Mouse (Mus musculus): Measurements from ENCODE around the gene Tapbpl. TPM values are rescaled to one million over a fixed set of nuclear protein-coding genes. Genes with fewer than 3 reads are reported as not detected.

Gene Tapbpl
- polyA plus RNA-seq, 1 experiment: not detected

DNA sequence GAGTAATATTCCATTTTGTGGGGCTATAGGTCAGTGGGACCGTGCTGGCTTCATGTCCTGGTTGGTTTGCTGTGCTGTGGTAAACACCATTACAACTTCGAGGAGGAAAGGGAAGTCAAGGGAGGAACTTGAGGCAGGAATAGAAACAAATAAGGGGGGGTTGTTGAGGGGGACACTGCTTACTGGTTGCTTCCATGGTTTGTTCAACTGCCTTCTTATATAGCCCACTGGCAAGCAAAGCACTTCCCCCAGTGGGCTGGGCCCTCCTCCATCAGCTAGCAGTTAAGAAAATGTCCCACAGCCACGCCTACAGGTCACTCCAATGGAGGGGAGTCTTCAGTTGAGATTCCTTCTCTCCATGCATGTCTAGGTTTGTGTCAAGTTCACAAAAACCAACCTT lies 20.6 kb upstream of the Tapbpl start:
- WGBS: 84% methylated on average over 3 of the region's 3 CpGs
- H3K27ac ChIP-seq (ENCODE audit: insufficient read depth, low read depth, low read length): no peak overlapping the region
- H3K4me3 ChIP-seq (ENCODE audit: insufficient read depth, low read depth, low read length): no peak overlapping the region
- TF ChIP-seq CTCF (IDR thresholded peaks at IDR 0.05; ENCODE audit: insufficient read depth, low read depth, low read length): no peak
- no peak for TF ChIP-seq POLR2A (IDR thresholded peaks at IDR 0.05; ENCODE audit: insufficient read depth, low read depth, low read length)
- no peaks in the 10 kb centered on the region; the same call in none of the 2 replicates for H3K4me1 ChIP-seq (ENCODE audit: control insufficient read depth, insufficient read depth, low read length)

- Histone ChIP-seq H3K27ac (ENCODE audit: insufficient read depth, low read depth, low read length) (no peak overlapping the region), H3K4me3 (ENCODE audit: insufficient read depth, low read depth, low read length) (no peak overlapping the region), H3K4me1 (ENCODE audit: control insufficient read depth, insufficient read depth, low read length) (no peaks in the 10 kb centered on the region)
- 37% methylated on average over 1 of the region's 1 CpGs for WGBS
- no peak for TF ChIP-seq POLR2A (IDR thresholded peaks at IDR 0.05; ENCODE audit: insufficient read depth, low read depth, low read length)
- no peak for TF ChIP-seq CTCF (IDR thresholded peaks at IDR 0.05; ENCODE audit: insufficient read depth, low read depth, low read length)
Observed at GRCm38 (mm10) chr6:125244551-125244950, 12.9 kb upstream of the Tapbpl start.

DNA sequence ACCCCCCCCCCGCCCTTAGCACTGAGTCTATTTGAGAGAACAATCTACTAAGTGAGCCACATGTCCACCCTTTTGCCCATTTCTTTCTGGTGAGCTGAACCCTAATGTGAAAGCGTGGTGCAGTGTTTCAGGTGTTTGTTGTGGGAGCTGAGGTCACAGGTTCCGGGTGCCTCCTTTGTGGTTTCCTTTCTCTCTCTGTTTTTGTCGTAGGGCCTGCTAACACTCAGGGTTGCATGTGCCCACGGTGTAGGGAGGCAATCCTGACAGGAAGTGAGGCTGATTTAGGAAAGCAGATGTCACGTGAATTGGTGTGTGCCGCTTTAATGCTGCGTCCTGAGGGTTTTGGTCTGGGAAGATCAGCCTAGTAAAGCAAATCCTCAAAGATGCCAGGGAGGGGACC lies 9.9 kb upstream of the Tapbpl start:
- WGBS: 89% methylated on average over 8 of the region's 8 CpGs
- Histone ChIP-seq H3K4me3 (ENCODE audit: insufficient read depth, low read depth, low read length) (no peak overlapping the region), H3K27ac (ENCODE audit: insufficient read depth, low read depth, low read length) (no peak overlapping the region), H3K4me1 (ENCODE audit: control insufficient read depth, insufficient read depth, low read length) (no peaks in the 10 kb centered on the region)
- TF ChIP-seq CTCF (IDR thresholded peaks at IDR 0.05; ENCODE audit: insufficient read depth, low read depth, low read length): no peak
- no peak for TF ChIP-seq POLR2A (IDR thresholded peaks at IDR 0.05; ENCODE audit: insufficient read depth, low read depth, low read length)

DNA sequence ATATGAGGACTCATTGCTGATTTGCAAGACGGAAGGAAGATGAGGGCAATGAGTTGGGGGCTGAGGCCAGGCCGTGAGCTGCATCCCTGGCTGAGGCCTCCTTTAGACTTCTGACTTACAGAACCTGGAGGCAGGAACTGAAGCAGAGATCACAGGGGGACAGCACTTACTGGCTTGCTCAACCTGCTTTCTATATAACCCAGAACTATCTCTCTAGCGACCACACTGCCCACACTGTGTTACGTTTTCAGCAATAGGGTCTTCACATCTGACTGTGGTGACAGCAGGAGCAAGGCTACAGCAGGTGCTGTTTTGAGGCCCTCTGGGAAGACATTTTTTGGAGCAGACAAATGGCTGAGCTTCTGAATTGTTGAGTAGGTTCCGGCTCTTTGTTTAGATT lies 9.0 kb upstream of the Tapbpl start:
- 91% methylated on average over 5 of the region's 5 CpGs for WGBS
- Histone ChIP-seq H3K27ac (ENCODE audit: insufficient read depth, low read depth, low read length) (no peak overlapping the region), H3K4me3 (ENCODE audit: insufficient read depth, low read depth, low read length) (no peak overlapping the region), H3K4me1 (ENCODE audit: control insufficient read depth, insufficient read depth, low read length) (no peaks in the 10 kb centered on the region)
- TF ChIP-seq POLR2A (IDR thresholded peaks at IDR 0.05; ENCODE audit: insufficient read depth, low read depth, low read length) (no peak), CTCF (IDR thresholded peaks at IDR 0.05; ENCODE audit: insufficient read depth, low read depth, low read length) (no peak)

DNA sequence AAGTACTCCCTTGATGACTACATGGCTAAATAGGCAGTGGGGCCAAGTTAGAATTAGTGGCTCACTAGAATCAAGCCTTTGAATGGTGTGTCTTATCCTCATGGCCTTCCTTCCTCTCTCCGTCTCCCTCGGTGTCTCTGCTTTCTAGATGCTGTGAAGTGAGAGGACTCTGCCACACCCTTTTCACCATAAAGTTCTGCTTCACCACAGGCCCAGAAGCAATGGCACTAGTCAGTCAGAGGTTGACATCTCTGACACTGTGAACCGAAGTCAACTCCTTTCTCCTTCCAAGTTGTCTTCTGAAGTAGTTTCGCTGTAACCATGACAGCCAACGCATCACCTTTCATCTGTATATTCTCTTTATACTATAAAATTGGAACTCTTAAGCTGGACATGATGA lies 7.9 kb upstream of the Tapbpl start:
- Histone ChIP-seq H3K27ac (ENCODE audit: insufficient read depth, low read depth, low read length) (no peak overlapping the region), H3K4me1 (ENCODE audit: control insufficient read depth, insufficient read depth, low read length) (no peaks in the 10 kb centered on the region), H3K4me3 (ENCODE audit: insufficient read depth, low read depth, low read length) (no peak overlapping the region)
- TF ChIP-seq CTCF (IDR thresholded peaks at IDR 0.05; ENCODE audit: insufficient read depth, low read depth, low read length) (no peak), POLR2A (IDR thresholded peaks at IDR 0.05; ENCODE audit: insufficient read depth, low read depth, low read length) (no peak)
- 94% methylated on average over 5 of the region's 5 CpGs for WGBS

- no peak overlapping the region for H3K4me3 ChIP-seq (ENCODE audit: insufficient read depth, low read depth, low read length)
- no peak for TF ChIP-seq CTCF (IDR thresholded peaks at IDR 0.05; ENCODE audit: insufficient read depth, low read depth, low read length)
- TF ChIP-seq POLR2A (IDR thresholded peaks at IDR 0.05; ENCODE audit: insufficient read depth, low read depth, low read length): no peak
- H3K4me1 ChIP-seq (ENCODE audit: control insufficient read depth, insufficient read depth, low read length): no peaks in the 10 kb centered on the region
- H3K27ac ChIP-seq (ENCODE audit: insufficient read depth, low read depth, low read length): no peak overlapping the region
- 81% methylated on average over 6 of the region's 6 CpGs for WGBS
Observed at GRCm38 (mm10) chr6:125238396-125238795, 6.7 kb upstream of the Tapbpl start.

DNA sequence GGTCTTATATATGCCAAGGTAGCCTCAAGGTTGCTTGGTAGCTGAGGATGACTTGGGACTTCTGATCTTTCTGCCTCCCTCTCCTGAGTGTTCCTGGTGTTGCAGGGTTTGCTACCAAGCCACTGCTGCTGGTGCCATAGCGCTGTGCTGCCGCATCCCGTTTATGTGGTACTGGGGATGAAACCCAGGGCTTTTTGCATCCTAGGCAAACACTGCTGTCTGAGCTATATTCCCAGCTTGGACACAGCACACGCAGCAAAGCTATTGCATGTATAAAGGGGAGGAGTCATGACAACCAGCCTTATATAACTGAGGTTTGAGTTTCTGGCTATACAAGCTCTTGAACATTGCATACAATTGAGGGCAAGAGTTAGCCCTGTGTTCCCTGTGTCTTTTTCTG lies 5.8 kb upstream of the Tapbpl start:
- Histone ChIP-seq H3K4me3 (ENCODE audit: insufficient read depth, low read depth, low read length) (no peak overlapping the region), H3K4me1 (ENCODE audit: control insufficient read depth, insufficient read depth, low read length) (no peaks in the 10 kb centered on the region), H3K27ac (ENCODE audit: insufficient read depth, low read depth, low read length) (no peak overlapping the region)
- WGBS: 89% methylated on average over 4 of the region's 4 CpGs
- no peak for TF ChIP-seq POLR2A (IDR thresholded peaks at IDR 0.05; ENCODE audit: insufficient read depth, low read depth, low read length)
- no peak for TF ChIP-seq CTCF (IDR thresholded peaks at IDR 0.05; ENCODE audit: insufficient read depth, low read depth, low read length)

- Histone ChIP-seq H3K4me1 (ENCODE audit: control insufficient read depth, insufficient read depth, low read length) (no peaks in the 10 kb centered on the region), H3K27ac (ENCODE audit: insufficient read depth, low read depth, low read length) (peak within 1 kb of the TSS; percentile 21; the same call in 1 of the 2 replicates), H3K4me3 (ENCODE audit: insufficient read depth, low read depth, low read length) (no peak within 1 kb of the TSS; the same call in 1 of the 2 replicates)
- TF ChIP-seq CTCF (IDR thresholded peaks at IDR 0.05; ENCODE audit: insufficient read depth, low read depth, low read length): no peak
- no peak for TF ChIP-seq POLR2A (IDR thresholded peaks at IDR 0.05; ENCODE audit: insufficient read depth, low read depth, low read length)
- WGBS: 31% methylated on average over 6 of the region's 6 CpGs
Observed at GRCm38 (mm10) chr6:125236782-125237181, 5.1 kb upstream of the Tapbpl start, which contains the start of gene Cd27. Cd27 (minus strand) TSS chr6:125237010.

- no peaks in the 10 kb centered on the region for H3K4me1 ChIP-seq (ENCODE audit: control insufficient read depth, insufficient read depth, low read length)
Observed at GRCm38 (mm10) chr6:125236341-125236740, 4.7 kb upstream of the Tapbpl start.

GRCm38 (mm10) chr6:125234520-125234828 lies 2.8 kb upstream of the Tapbpl start:
- WGBS: 84% methylated on average over 5 of the region's 5 CpGs
- Histone ChIP-seq H3K27ac (ENCODE audit: insufficient read depth, low read depth, low read length) (no peak overlapping the region), H3K4me1 (ENCODE audit: control insufficient read depth, insufficient read depth, low read length) (peaks cover 7% of the 10 kb centered on the region), H3K4me3 (ENCODE audit: insufficient read depth, low read depth, low read length) (no peak overlapping the region)
- TF ChIP-seq CTCF (IDR thresholded peaks at IDR 0.05; ENCODE audit: insufficient read depth, low read depth, low read length): no peak

More at GRCm38 (mm10) chr6:125236341-125236740, 4.7 kb upstream of the Tapbpl start:
- H3K4me3 ChIP-seq (ENCODE audit: insufficient read depth, low read depth, low read length): no peak overlapping the region; the same call in 1 of the 2 replicates
- 61% methylated on average over 6 of the region's 6 CpGs for WGBS
- no peak for TF ChIP-seq CTCF (IDR thresholded peaks at IDR 0.05; ENCODE audit: insufficient read depth, low read depth, low read length)
- TF ChIP-seq POLR2A (IDR thresholded peaks at IDR 0.05; ENCODE audit: insufficient read depth, low read depth, low read length): no peak
- no peak overlapping the region; the same call in 1 of the 2 replicates for H3K27ac ChIP-seq (ENCODE audit: insufficient read depth, low read depth, low read length)
